Comparison of ENCODE assay signal across 31 mouse cellular contexts in the genomic region with DNA sequence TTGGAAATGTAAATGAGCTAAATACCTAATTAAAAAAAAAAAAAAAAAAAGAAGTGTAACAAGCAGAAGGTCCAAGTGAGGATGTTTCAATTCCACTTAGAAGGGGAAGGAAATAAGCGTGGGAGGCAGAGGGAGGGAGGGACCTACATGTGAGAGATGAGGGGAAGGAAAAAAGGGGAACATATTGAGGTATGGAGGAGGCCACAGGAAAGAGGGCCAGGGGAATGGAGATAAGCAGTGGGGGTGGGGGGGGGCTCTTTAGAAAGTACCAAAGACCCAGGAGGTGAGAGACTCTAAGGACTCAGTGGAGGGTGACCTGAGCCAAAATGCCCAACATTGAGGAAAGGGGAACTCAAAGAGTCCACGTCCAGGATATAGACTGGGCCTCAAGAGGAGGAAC.
DNase-seq lines count a peak whose midpoint lies in the region; ATAC-seq and TF ChIP-seq lines count a peak whose summit lies in the region.
"Had no signal": no experiment of that assay in that cellular context is flagged by ENCODE, and none has a peak within 500 bp of the region (broad histone marks: within the 10 kb centered on the region; RNA-seq: fewer than 3 reads in every experiment).

No protein-coding gene starts in this region.

- no peaks in the 10 kb centered on the region for H3K9me3 ChIP-seq in liver, postnatal 0 days (ENCODE audit: low read length)
- H3K9me3 ChIP-seq in midbrain, embryonic 15.5 days, result no peaks in the 10 kb centered on the region
- H3K9me3 ChIP-seq: embryonic facial prominence, embryonic 12.5 days; heart, embryonic 13.5 days; hindbrain, embryonic 10.5 days; liver, embryonic 15.5 days; neural tube, embryonic 12.5 days had no signal

- TF ChIP-seq POLR2A in bone marrow macrophage, adult 2 months (IDR thresholded peaks at IDR 0.05; ENCODE audit: borderline replicate concordance, low read depth, low read length), result no peak

- ATAC-seq in liver, postnatal 0 days, result no peak
- ATAC-seq in megakaryocyte, adult 5-6 weeks (ENCODE audit: poor library complexity, severe bottlenecking), result peak; percentile 94
- ATAC-seq in midbrain, embryonic 15.5 days (replicated peaks), result no peak
- ATAC-seq: CD4-positive, CD25-positive, alpha-beta regulatory T cell, adult 4 months; forebrain, embryonic 14.5 days; hindbrain, embryonic 16.5 days; lung, postnatal 0 days; midbrain, embryonic 16.5 days had no signal

- no peak overlapping the region for H3K27ac ChIP-seq in liver, postnatal 0 days (ENCODE audit: low read depth)
- peak overlapping the region; percentile 67 for H3K27ac ChIP-seq in bone marrow macrophage, adult 2 months (ENCODE audit: insufficient read depth, low read depth, low read length)
- no peak overlapping the region for H3K27ac ChIP-seq in midbrain, embryonic 15.5 days
- H3K27ac ChIP-seq: embryonic facial prominence, embryonic 12.5 days; heart, adult 2 months; heart, embryonic 13.5 days; hindbrain, embryonic 10.5 days; liver, embryonic 15.5 days; neural tube, embryonic 12.5 days had no signal

- H3K9ac ChIP-seq in liver, postnatal 0 days (replicated peaks), result no peak overlapping the region
- H3K9ac ChIP-seq in midbrain, embryonic 15.5 days, result no peak overlapping the region
- H3K9ac ChIP-seq: embryonic facial prominence, embryonic 12.5 days; heart, embryonic 13.5 days; liver, embryonic 15.5 days; neural tube, embryonic 12.5 days had no signal

- no peaks in the 10 kb centered on the region for H3K27me3 ChIP-seq in liver, postnatal 0 days (ENCODE audit: insufficient read depth, low read length)
- H3K27me3 ChIP-seq in midbrain, embryonic 15.5 days (replicated peaks), result no peaks in the 10 kb centered on the region
- H3K27me3 ChIP-seq: embryonic facial prominence, embryonic 12.5 days; heart, embryonic 13.5 days; liver, embryonic 15.5 days; neural tube, embryonic 12.5 days had no signal

- 44% methylated on average over 2 of the region's 2 CpGs for WGBS in liver, postnatal 0 days (ENCODE audit: insufficient replicate concordance)
- WGBS in midbrain, embryonic 15.5 days, result 81% methylated on average over 2 of the region's 2 CpGs

- no peak overlapping the region for H3K4me3 ChIP-seq in liver, postnatal 0 days (ENCODE audit: low read depth, low read length)
- H3K4me3 ChIP-seq in bone marrow macrophage, adult 2 months (ENCODE audit: insufficient read depth, low read length), result no peak overlapping the region
- H3K4me3 ChIP-seq in midbrain, embryonic 15.5 days, result no peak overlapping the region
- H3K4me3 ChIP-seq: embryonic facial prominence, embryonic 12.5 days; heart, adult 2 months; heart, embryonic 13.5 days; hindbrain, embryonic 10.5 days; liver, embryonic 15.5 days; neural tube, embryonic 12.5 days had no signal

- no peak for TF ChIP-seq EP300 in liver, postnatal 0 days (IDR thresholded peaks at IDR 0.05; ENCODE audit: low read depth)

- no peaks in the 10 kb centered on the region for H3K4me1 ChIP-seq in liver, postnatal 0 days (ENCODE audit: insufficient read depth)
- H3K4me1 ChIP-seq in bone marrow macrophage, adult 2 months (ENCODE audit: control insufficient read depth, insufficient read depth, low read length), result peaks cover 10% of the 10 kb centered on the region
- no peaks in the 10 kb centered on the region for H3K4me1 ChIP-seq in midbrain, embryonic 15.5 days
- H3K4me1 ChIP-seq: embryonic facial prominence, embryonic 12.5 days; heart, embryonic 13.5 days; hindbrain, embryonic 10.5 days; liver, embryonic 15.5 days; neural tube, embryonic 12.5 days had no signal

- DNase-seq in liver, result peak; percentile 9
- no peak for DNase-seq in liver, postnatal 0 days
- peak; percentile 34 for DNase-seq in 416B (ENCODE audit: low read depth)
- no peak for DNase-seq in spleen, postnatal 36 days (ENCODE audit: low spot score in 2 of 2)
- DNase-seq: adrenal gland, postnatal 10 days; cerebellum, adult 11 months; cerebellum, adult 9-10 months; cerebellum, postnatal 36 days; embryo, embryonic 11 days; gastrocnemius, postnatal 25 days; heart, adult 2 months; heart, postnatal 10 days; kidney, adult 18-20 months; kidney, postnatal 36 days; layer of hippocampus, postnatal 36 days; left cerebral cortex, postnatal 4 days; right cerebral cortex, postnatal 4 days; thymus, postnatal 4 days had no signal

- no peak for TF ChIP-seq CTCF in liver, postnatal 0 days (IDR thresholded peaks at IDR 0.05; ENCODE audit: low read depth)
- TF ChIP-seq CTCF in bone marrow macrophage, adult 2 months (IDR thresholded peaks at IDR 0.05; ENCODE audit: low read depth, low read length), result no peak

- no peaks in the 10 kb centered on the region for H3K36me3 ChIP-seq in liver, postnatal 0 days (replicated peaks; ENCODE audit: insufficient read depth, low read length)
- H3K36me3 ChIP-seq in midbrain, embryonic 15.5 days (replicated peaks), result no peaks in the 10 kb centered on the region
- H3K36me3 ChIP-seq: embryonic facial prominence, embryonic 12.5 days; heart, embryonic 13.5 days; hindbrain, embryonic 10.5 days; liver, embryonic 15.5 days; neural tube, embryonic 12.5 days had no signal

- no peak overlapping the region for H3K4me2 ChIP-seq in liver, postnatal 0 days (ENCODE audit: low read depth, low read length)
- H3K4me2 ChIP-seq in midbrain, embryonic 15.5 days, result no peak overlapping the region
- H3K4me2 ChIP-seq: embryonic facial prominence, embryonic 12.5 days; heart, embryonic 13.5 days; liver, embryonic 15.5 days; neural tube, embryonic 12.5 days had no signal

Comparison
In these comparisons a context has a peak if more than half of its experiments do, and no peak if none do; other contexts are left out.
1. DNase-seq: peak in liver (single experiment) and 416B (single experiment); none in liver, postnatal 0 days (single experiment) and spleen, postnatal 36 days (0 of 2).